Mouse (Mus musculus): ENCODE results near the gene Adad1. TPM values are rescaled to one million over a fixed set of nuclear protein-coding genes. Genes with fewer than 3 reads are reported as not detected.

Adad1 gene
- polyA plus RNA-seq (2017; shearing (Covaris generic)) = not detected

DNA sequence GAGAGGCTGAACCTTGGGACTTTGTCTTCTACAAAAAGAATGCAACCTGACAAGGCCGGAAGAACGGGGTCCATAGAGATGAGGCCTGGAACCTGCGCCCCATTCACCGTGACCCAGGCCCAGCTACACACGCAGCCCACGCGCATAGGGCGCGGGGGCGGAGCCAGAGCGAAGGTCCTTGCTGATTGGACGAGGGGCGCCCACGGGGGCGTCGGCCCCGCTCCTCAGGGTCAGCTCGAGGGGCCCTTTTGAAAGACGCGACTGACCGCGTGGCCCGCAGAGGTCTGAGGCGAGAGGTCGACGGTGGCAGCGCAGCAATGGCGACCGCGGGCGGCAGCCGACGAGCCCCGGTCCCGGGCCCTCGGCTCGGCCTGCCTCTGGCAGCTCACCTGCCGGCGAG lies at the start of gene Adad1:
TSS of gene Adad1 (plus strand) at position 122 of the 400 bp plus-strand sequence.

DNA sequence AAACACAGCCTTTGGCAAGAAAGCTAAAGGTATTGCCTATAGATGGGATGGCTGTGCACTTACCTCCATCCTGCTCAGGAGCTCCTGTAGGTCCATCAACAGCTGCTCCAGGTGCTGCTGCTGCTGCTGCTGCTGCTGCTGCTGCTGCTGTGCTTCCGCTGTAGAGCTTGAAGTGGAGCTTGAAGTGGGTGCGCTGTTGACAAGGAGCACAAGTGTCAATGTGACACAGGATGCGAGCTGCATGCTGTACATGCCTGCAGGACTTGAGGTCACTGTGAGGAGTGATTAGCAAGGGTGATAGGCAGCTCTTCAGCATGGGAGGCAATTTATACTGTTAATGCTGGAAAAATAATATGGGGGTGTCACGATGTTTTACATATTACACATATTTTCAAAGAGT lies 62.3 kb downstream of the Adad1 start, which contains the start of gene Il2:
TSS of gene Il2 (minus strand) at position 305 of the 400 bp plus-strand sequence.

Other genes with a start within 250 kb of the Adad1 start
- 630 TPM for gene 4932438A13Rik, start 200.4 kb upstream of the Adad1 start, polyA plus RNA-seq (2017; shearing (Covaris generic))
- gene Il2, start 62.4 kb downstream of the Adad1 start, polyA plus RNA-seq (2017; shearing (Covaris generic)) = 0.36 TPM
- gene Il21, start 169.1 kb downstream of the Adad1 start, polyA plus RNA-seq (2017; shearing (Covaris generic)) = not detected
- gene Bbs12, start 249.0 kb downstream of the Adad1 start, polyA plus RNA-seq (2017; shearing (Covaris generic)) = 1.2 TPM
- gene Cetn4, start 249.2 kb downstream of the Adad1 start, polyA plus RNA-seq (2017; shearing (Covaris generic)) = not detected

Measured in naive thymus-derived CD4-positive, alpha-beta T cell, adult 5 months (primary cell).